Mouse (Mus musculus): ENCODE measurements around the gene Lmo2.

DNA sequence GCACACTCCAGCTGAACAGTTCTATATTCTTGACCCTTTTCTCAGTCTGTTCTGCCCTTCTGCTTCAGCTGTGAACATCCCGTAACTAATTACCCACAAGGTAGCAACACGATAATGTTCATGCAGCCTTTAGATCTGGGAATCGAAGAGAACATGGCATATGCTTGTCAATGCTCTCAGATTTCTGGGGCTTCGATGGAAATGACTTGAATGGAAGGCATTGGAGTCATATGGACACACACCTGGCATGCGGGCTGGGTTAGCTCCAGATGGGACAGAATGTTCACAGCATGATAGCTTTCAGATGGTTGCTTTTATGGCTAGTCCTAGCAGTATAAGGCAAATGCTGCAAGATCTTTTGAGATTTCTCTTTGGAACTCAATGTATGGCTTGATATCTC, 47.2 kb upstream of the Lmo2 start:
- TF ChIP-seq EP300 (IDR thresholded peaks at IDR 0.05; ENCODE audit: insufficient read depth, low read depth, low read length) (no peak), POLR2A (IDR thresholded peaks at IDR 0.05; ENCODE audit: insufficient read depth, low read depth, low read length) (no peak), CTCF (IDR thresholded peaks at IDR 0.05) (no peak)

Data from heart, adult 2 months (tissue).